Mouse (Mus musculus) ES-E14 (cell line): ENCODE data around the gene Olfr1417. TPM values are rescaled to one million over a fixed set of nuclear protein-coding genes. Genes with fewer than 3 reads are reported as not detected.

Experiments used
- DNase-seq: peaks from one replicate; pipeline ENCODE4 v3.0.0-alpha.2; 2013; ENCODE audit warnings: low read depth, low spot score
- H3K27ac ChIP-seq: 2 replicates; pipeline ENCODE4 v1.5.1; 2012; ENCODE audit warnings: low read depth, mild to moderate bottlenecking, low read length, moderate library complexity, mixed read lengths; ENCODE audit not compliant: poor library complexity, insufficient read depth, severe bottlenecking
- H3K36me3 ChIP-seq: 2 replicates; pipeline ENCODE4 v1.6.1; 2012; ENCODE audit warnings: mild to moderate bottlenecking, low read length, moderate library complexity, mixed read lengths; ENCODE audit not compliant: control insufficient read depth, poor library complexity, insufficient read depth, severe bottlenecking
- H3K4me1 ChIP-seq, 2 experiments: fragments of 150-350 bp in 1 of 2; sonication (generic) in 1 of 2; 2 replicates each; pipeline ENCODE4 v1.6.1; 2012; ENCODE audit warnings: low read length in 2 of 2, mild to moderate bottlenecking in 1 of 2, mixed read lengths in 1 of 2; ENCODE audit not compliant: control insufficient read depth in 2 of 2, insufficient read depth in 2 of 2, poor library complexity in 1 of 2
- H3K4me3 ChIP-seq, 2 experiments: fragments of 150-350 bp in 1 of 2; sonication (generic) in 1 of 2; 2 replicates each; pipeline ENCODE4 v1.5.1; 2012; ENCODE audit warnings: low read length in 2 of 2, low read depth in 1 of 2, mild to moderate bottlenecking in 1 of 2, mixed read lengths in 1 of 2; ENCODE audit not compliant: insufficient read depth in 1 of 2, poor library complexity in 1 of 2, severe bottlenecking in 1 of 2
- H3K9ac ChIP-seq: 2 replicates; pipeline ENCODE4 v1.6.1; 2012; ENCODE audit warnings: low read depth, mild to moderate bottlenecking, low read length, mixed read lengths; ENCODE audit not compliant: poor library complexity, insufficient read depth, severe bottlenecking
- H3K9me3 ChIP-seq: fragments of 150-350 bp; sonication (generic); 2 replicates; pipeline ENCODE4 v1.6.1; 2012; ENCODE audit warnings: low read depth, mild to moderate bottlenecking, low read length; ENCODE audit not compliant: control insufficient read depth, insufficient read depth
- CHD2 ChIP-seq: IDR thresholded peaks from 2 replicates; pipeline ENCODE4 v1.6.1; 2014; ENCODE audit warnings: mild to moderate bottlenecking, low read depth, low read length, inconsistent platforms
- HCFC1 ChIP-seq: IDR thresholded peaks from 2 replicates; pipeline ENCODE4 v1.6.1; 2012; ENCODE audit warnings: low read length, inconsistent platforms, borderline replicate concordance; ENCODE audit not compliant: insufficient read depth
- MAFK ChIP-seq: IDR thresholded peaks from 2 replicates; pipeline ENCODE4 v1.6.1; 2014; ENCODE audit warnings: mild to moderate bottlenecking, low read depth, low read length, inconsistent platforms; ENCODE audit not compliant: insufficient read depth
- ZC3H11A ChIP-seq: IDR thresholded peaks from 2 replicates; pipeline ENCODE4 v1.6.1; 2012; ENCODE audit warnings: low read depth, mild to moderate bottlenecking, inconsistent platforms, low read length, borderline replicate concordance
- ZNF384 ChIP-seq: IDR thresholded peaks from 2 replicates; pipeline ENCODE4 v1.6.1; 2012; ENCODE audit warnings: low read depth, low read length, inconsistent platforms
- in situ Hi-C, 2 experiments: fragments of 600-800 bp; cut with MboI; formaldehyde crosslinking; loops; one replicate each; pipeline ENCODE4 v1.15.1; 2025; ENCODE audit warnings: low sequenced_read_pairs in 2 of 2, inconsistent platforms in 1 of 2; ENCODE audit not compliant: unreplicated experiment in 2 of 2
- total RNA-seq: library from RNA; depleted of rRNA; stranded (reverse); fragments of 300-350 nt; gene quantifications from 2 replicates; pipeline ENCODE4 v1.2.3, GENCODE M21; 2012

Olfr1417 gene
- total RNA-seq, 1 experiment: not detected

DNA sequence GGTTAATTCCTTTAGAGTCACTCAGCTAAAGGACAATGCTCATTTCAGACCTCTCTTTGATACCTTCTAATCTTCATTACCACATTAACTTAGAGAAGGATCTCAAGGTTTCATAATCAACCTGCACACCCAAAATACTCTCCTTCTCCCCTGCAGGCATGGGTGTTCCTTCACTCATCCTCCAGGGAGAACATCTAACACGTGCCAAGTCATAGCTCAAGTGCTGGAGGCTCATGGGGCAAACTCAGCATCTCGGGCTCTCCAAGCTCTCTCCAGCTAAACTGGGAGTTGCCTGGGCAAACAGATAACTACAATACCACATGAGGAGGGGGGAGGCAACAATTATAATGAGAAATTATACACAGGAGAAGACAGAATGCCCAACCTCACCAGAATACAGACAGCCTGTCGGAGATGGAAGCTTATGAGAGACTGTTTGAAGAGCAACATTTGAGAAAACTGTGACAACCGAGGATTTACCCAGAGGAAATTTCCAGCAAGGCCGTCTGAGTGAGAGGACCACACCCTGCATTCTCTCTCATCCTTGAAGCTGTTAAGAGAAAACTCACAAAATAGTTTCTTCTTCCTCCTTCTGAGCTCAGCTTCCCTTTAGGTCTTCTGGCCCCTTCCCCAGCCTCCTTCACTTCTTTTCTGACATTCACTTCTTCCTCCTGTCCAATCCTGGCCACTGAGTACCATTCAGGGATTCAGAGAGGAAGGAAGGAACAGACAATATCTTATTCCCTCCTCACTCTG lies 28.8 kb downstream of the Olfr1417 start:
- H3K4me1 ChIP-seq: peaks cover 10 to 36% of the 10 kb centered on the region in 2 experiments; a peak in 3 of 4 replicates
- peaks cover 3% of the 10 kb centered on the region; the same call in 1 of the 2 replicates for H3K36me3 ChIP-seq
- H3K9ac ChIP-seq: no peak overlapping the region
- no peak for DNase-seq
- in situ Hi-C loops: no loop called here
- no peaks in the 10 kb centered on the region for H3K9me3 ChIP-seq
- H3K27ac ChIP-seq: no peak overlapping the region
- no peak overlapping the region for H3K4me3 ChIP-seq
- TF ChIP-seq CHD2 (no peak), HCFC1 (no peak), MAFK (no peak), ZNF384 (no peak), ZC3H11A (no peak)

DNA sequence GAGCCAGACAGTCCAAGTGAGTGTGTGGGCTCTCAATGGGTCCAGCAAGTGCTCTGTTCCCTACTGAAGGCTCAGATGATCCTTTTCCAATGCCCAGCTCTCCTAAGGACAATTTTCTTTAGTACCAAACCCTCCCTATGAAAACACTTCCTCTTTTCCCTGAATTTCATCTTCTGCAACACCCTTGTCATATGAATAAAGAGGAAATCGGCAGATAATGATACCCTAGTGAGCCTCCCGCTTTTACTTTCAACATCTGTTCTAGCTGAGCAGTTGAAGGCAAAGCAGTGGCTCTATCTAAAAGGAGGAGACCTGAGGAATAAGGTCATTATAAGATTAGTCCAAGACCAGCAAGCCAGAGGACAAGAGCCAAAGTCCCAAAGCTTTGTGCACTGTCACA lies 30.6 kb downstream of the Olfr1417 start:
- Histone ChIP-seq H3K36me3 (peaks cover 3% of the 10 kb centered on the region; the same call in 1 of the 2 replicates), H3K4me3 (no peak overlapping the region), H3K4me1 (peaks cover 15 to 33% of the 10 kb centered on the region in 2 experiments), H3K9me3 (no peaks in the 10 kb centered on the region), H3K27ac (peak overlapping the region; percentile 10; the same call in 1 of the 2 replicates), H3K9ac (no peak overlapping the region)
- in situ Hi-C loops: no loop called here
- TF ChIP-seq ZC3H11A (no peak), ZNF384 (no peak), HCFC1 (no peak)
- no peak for DNase-seq

DNA sequence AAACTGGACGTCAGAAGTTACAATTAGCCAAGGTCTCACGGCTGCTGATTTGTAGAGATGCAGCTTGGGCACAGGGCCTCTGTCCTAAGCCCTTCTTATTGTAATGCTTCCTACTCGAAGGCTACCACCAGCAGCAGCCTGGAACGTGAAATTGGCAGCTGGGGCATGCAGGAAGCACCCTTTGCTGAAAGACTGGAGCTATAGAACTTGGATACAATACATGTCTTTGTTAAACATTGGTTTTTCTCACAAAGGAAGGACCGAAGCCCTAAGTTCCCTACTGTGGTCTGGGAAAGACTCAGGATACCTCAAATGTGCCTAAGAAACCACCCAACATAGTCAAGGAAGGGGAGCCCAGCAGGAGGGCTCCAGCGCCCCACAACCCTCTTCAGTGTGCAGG lies 31.2 kb downstream of the Olfr1417 start:
- Histone ChIP-seq H3K9ac (no peak overlapping the region), H3K27ac (peak overlapping the region; percentile 38; the same call in 1 of the 2 replicates)

DNA sequence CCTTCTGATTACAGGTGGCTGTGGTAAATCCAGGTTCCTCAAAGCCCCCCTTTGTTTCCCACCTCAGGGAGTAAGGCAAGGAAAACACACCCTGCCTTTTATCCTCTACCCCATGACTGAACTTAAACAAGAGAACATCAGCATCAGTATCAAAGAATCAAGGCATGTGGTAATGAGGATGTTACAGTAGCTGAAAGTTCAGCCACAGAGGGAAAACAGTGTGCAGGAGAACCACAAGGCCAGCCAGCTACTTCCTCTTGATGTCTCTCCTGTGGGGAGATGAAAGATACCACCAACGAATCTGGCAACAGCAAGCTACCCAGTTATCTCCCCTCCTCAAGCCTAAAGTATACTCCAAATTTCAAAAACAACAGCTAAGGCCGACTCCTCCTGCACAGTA lies 31.8 kb downstream of the Olfr1417 start:
- Histone ChIP-seq H3K9me3 (no peaks in the 10 kb centered on the region), H3K4me3 (no peak overlapping the region), H3K36me3 (no peaks in the 10 kb centered on the region), H3K4me1 (peaks cover 15 to 28% of the 10 kb centered on the region in 2 experiments), H3K27ac (peak overlapping the region; percentile 43; the same call in 1 of the 2 replicates), H3K9ac (no peak overlapping the region)
- no peak for DNase-seq
- TF ChIP-seq MAFK (no peak), CHD2 (no peak), ZNF384 (no peak), ZC3H11A (no peak), HCFC1 (no peak)
- in situ Hi-C loops: no loop called here

More for the DNA sequence above, 31.2 kb downstream of the Olfr1417 start:
- in situ Hi-C loops: no loop called here
- DNase-seq: no peak
- Histone ChIP-seq H3K4me3 (no peak overlapping the region), H3K9me3 (no peaks in the 10 kb centered on the region), H3K4me1 (peaks cover 15 to 28% of the 10 kb centered on the region in 2 experiments), H3K36me3 (peaks cover under 1% of the 10 kb centered on the region; the same call in 1 of the 2 replicates)
- no peak for TF ChIP-seq ZC3H11A
- TF ChIP-seq MAFK: no peak
- TF ChIP-seq HCFC1: no peak

DNA sequence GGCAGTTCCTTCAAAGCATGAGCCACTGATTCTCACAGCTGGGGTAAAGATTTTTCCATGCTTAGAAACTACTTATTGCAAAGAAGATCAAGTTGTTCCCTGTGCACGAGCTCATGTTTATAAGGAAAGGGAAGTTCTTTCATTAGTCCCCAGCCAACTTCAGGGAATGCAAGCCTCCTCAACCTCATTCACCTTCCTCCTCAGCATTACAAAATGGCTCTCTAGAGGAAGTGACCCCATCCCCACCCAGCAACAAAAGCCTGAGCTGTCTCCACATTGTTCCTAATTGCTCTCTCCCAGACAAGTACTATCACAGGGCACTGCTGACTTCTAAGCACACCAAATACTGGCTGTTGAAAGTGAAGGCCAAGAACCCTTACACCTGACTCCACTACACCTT lies 34.6 kb downstream of the Olfr1417 start:
- no peak overlapping the region for H3K9ac ChIP-seq
- DNase-seq: no peak
- H3K4me3 ChIP-seq: no peak overlapping the region
- in situ Hi-C loops: no loop called here
- H3K36me3 ChIP-seq: 0 out of 2 replicates have a peak, but pooled peaks cover 3% of the 10 kb centered on the region
- TF ChIP-seq HCFC1: no peak
- no peak for TF ChIP-seq ZNF384
- no peak for TF ChIP-seq ZC3H11A
- TF ChIP-seq CHD2: no peak
- TF ChIP-seq MAFK: no peak
- no peak overlapping the region for H3K27ac ChIP-seq
- peaks cover 15 to 19% of the 10 kb centered on the region in 2 experiments for H3K4me1 ChIP-seq
- H3K9me3 ChIP-seq: no peaks in the 10 kb centered on the region
